Mouse (Mus musculus) frontal cortex, adult 2 months (tissue): ENCODE results near the gene Cacnb3. TPM values are rescaled to one million over a fixed set of nuclear protein-coding genes. Genes with fewer than 3 reads are reported as not detected.

ENCODE experiments used
- DNase-seq, 2 experiments: peaks; one replicate each; pipeline ENCODE4 v3.0.0; 2022; ENCODE audit warnings: low spot score in 1 of 2; ENCODE audit errors: extremely low spot score in 1 of 2
- polyA plus RNA-seq: library from polyadenylated mRNA; depleted of rRNA; stranded (reverse); fragments of >200 nt; gene quantifications from 2 replicates; pipeline ENCODE4 v1.2.3, GENCODE M21; 2012

The Cacnb3 gene
- polyA plus RNA-seq, 1 experiment: 377 TPM

DNA sequence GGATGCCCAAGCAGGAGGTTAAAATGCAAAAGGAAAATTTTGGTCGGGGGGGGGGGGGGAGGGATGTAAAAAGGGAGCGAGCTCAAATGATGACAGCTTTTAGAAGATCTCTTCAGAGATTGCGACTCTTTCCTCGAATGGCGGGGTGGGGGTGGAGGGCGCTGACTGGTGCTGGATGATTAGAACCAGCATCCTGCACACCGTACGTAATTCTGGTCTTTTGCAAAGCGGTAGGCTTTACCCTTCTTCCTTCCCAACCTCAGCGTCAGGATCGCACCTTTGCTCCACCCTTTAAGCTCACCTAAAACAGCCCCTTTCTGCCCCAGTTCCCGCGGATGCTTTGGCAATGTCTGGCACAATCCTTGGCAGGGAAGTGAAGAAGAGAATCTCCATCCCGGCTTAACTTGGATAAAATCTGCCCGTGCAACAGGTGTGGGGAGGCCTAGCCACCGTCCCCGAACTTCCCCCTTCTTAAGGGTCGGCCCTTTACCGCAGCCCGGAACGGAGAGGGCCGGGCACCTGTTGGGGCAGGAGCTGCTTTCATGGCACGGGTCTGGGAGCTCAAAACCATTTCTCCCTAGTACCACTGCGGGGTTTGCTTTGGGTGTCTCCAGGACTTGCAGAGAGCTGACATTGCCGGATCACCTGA is 3.3 kb downstream of the Cacnb3 start:
- DNase-seq: no peak

DNA sequence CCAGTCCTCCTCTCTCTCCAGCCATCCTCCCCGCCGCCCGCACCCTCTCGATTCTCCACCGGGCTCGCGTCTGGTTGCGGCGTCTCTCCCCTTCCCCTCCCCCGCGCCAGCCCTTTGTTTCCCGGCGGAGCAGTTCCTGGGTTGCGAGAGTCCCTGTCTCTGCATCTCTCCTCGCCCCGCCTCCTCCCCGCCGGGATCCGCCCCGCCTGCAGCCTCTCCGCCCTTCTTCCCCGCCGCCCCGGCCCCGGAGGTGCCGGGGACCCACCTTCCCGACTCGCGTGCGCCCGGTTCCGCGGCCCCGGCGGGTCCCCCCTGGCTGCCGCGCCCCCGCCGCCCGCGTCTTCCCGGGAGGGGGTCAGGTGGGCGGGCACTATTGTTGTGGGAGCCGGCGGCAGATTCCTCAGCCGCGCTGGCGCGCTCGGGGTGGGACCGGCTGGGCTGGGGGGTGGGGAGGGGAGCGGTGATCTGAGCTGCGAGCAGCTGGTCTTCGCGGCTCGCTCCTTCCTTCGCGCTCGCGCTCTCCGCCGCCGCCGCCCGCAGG is 4.0 kb downstream of the Cacnb3 start:
- peak in 1 of 2 experiments; percentile 83 for DNase-seq

DNA sequence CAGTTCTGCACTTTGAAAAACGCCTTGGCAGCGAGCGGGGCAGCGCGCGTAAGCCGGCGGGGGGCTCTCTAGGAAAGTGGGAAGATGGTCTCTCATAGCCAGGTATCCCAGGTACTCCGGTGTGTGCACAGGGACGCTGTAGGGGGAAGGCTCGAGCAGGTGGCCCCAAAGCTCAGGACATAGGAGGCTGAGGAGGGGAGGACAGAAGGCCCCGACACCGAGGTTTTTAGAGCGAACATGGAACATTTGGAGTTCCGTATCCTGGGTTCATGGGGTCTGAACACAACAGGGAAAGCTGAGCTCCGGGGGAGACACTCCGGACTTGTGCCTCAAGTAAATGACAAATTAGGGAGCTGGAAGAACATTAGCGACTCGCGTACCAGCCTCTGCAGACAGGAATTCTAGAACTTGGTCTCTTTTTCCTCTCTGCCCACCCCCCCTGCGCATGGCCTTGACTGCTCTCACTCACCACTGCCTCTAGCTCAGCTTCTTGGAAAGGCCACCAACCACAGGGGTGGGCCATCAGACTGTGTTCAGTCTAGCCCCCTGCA is 4.7 kb downstream of the Cacnb3 start:
- no peak for DNase-seq

DNA sequence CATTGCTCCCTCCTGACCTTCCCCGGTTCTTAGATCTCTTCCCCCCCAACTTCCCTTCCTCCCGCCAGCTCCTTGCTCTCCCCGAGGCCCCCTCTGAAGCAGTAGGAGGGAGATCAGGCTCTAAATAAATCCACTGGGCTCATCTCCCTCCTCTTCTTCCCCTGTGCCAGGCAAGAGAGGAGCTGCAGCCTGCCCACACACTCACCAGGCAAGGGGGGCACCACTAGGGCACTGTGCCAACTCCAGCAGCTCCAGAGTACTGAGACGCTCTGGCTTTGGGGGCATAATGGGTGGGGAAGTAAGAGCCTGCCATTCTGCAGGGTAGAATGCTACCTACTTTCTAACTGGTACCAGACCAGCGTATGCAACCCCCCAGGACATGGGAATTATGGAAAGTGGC is 5.9 kb downstream of the Cacnb3 start:
- DNase-seq: peak in 1 of 2 experiments; percentile 81

DNA sequence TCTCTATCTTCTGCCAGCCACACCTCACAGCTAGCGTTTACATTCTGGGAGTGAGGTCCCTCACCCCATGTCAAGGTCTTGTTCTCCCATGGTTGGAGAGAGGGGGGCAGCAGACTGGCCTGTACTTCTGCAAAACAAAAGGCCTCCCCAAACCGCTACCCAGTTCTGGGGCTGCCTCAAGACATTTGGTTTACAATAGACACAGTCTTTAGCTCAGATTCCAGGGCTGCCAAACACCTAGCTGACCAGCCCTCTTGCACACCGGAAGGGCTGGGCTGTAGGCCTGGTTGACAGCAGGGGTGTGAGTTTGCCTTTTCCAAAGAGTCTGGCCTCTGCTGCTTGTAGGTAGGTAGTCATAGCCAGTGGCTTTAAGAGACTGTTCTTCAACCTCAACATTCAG is 6.5 kb downstream of the Cacnb3 start:
- no peak for DNase-seq

- no peak for DNase-seq
These were observed 9.5 kb downstream of the Cacnb3 start for GRCm38 (mm10) chr15:98640157-98640556.

GRCm38 (mm10) chr15:98644406-98644805 is 13.8 kb downstream of the Cacnb3 start:
- DNase-seq: no peak

- no peak for DNase-seq
These were observed 14.7 kb downstream of the Cacnb3 start for GRCm38 (mm10) chr15:98645057-98646026.

DNA sequence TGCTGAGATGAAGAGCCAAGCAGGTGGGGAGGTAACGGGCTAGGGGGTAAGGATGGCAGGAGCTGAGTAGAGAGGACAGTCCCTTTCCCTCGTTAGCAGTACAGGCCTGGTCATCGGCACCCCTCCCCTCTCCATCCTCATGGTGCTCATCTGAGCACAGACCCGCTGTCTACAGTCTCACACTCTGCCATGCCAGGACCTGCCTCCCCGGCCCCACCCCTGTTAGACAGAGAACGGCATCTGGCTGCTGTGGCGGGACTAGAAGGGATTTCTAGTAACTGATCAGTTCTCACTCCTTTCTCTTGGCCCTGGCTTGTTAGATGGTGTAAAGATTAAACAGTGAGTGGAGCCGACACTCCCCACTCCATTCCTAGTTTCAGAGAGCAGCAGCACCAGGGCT is 16.1 kb downstream of the Cacnb3 start:
- no peak for DNase-seq

DNA sequence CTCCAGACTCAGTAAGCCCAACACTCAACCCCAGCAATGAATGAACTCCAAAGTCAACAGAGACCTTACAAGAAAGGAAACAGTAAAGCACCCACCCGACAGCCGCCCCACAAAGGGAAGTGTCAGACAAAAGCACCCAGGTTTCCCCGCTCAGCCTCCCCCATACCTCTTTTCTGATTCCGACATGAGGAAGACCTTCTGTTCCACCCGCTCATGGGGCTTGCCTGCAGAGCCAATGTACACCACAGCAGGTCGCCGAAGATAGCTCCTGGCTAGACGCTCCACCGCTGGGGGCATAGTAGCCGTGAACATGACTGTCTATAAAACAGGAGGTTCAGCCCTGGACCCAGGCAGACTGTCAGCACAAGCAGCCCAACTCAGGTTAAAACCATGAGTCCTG is 16.7 kb downstream of the Cacnb3 start:
- peak in 1 of 2 experiments; percentile 45 for DNase-seq

DNA sequence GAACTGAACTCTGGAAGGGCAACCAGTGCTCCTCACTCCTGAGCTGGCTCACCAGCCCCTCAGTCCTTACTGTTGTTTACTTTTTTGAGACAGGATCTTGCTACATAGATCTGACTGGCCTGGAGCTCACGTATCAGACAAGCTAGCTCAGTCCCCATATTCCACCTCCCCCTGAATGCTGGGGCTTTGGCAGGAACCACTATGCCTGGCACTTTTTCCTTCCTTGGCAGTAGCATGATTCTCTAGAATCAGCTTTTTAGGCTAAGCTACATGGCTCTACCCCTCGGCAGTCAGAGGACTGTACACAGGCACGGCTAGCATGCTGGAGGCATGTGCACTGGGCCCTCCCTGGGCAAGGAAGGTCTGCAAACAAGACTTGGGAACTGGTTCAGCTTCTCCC is 17.4 kb downstream of the Cacnb3 start:
- no peak for DNase-seq

DNA sequence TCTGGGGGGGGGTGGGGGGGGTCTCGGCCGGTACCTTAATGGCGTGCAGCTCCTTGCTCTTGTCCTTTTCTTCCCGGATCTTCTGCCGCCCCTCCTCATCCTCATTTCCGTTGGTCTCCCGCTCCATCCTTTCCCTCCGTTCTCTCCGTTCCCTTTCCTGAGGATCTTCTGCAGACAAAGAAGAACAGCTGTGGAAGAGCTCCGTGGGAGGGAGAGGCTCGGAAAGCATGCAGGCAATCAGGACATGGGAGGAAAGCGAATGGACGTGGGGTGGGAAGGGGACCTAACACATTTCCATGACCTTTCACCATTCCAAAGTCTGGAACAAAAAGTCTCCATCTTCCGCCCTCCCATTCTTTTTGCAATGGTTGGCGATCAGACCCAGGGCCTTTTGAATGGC is 20.8 kb downstream of the Cacnb3 start:
- no peak for DNase-seq

GRCm38 (mm10) chr15:98652174-98652573 is 21.5 kb downstream of the Cacnb3 start:
- DNase-seq: no peak

- DNase-seq: no peak
These were observed 26.5 kb downstream of the Cacnb3 start for GRCm38 (mm10) chr15:98656982-98657751.

DNA sequence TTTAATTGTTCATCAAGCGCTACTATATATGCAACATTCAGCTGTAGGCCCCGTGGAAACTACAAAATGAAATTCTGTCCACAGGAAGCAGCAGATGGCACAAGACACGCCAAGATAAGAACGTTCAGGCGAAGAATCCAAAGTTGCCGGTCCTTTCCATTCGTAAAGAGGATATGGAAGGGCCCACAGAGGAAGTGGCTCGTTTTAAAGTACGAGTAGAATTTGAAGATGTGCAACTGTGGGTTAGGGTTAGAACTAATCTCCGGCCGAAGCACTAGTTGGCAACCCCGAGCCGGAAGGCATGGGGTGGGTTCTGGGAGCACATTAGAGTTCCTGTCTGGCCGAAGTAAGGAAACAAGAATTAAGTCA is 31.5 kb downstream of the Cacnb3 start:
- DNase-seq: no peak

DNA sequence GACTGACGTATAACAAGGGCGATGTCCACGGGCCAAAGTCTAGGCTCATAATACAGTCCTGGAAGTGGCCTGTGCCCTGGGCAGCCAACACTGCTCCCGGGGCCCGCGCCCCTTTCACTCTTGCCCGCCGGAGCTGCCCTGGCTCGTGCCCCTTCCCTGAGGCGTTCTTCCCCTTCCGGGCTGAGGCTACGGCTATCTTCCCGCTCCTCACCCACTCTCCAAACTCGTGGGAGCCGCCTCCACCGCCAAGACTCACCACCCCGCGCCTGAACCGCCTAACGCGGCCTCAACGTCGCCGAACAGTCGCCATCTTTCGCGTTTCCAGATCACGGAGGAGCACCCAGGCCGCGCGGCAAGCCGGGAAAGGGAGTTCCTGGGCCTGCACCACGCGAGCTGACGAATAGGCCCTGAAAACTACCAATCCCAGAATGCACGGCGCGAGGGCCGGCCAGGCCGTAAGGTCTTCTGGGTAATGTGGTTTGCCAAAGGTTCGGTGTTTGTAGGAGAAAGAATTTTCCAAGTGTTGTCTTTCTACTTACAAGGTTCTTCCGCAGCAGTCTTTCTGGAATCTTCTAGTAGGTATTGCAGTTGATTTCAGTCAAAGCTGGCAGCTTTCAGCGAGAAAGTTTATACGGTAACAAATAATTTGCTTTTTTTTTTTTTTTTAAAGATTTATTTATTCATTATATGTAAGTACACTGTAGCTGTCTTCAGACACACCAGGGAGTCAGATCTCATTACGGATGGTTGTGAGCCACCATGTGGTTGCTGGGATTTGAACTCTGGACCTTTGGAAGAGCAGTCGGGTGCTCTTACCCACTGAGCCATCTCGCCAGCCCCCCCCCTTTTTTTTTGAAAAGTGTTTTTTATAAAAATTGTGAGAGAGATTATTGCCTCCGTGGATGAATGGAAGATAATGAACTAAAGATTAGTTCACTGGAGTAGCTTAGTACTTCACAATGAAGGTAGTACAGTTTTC is 32.2 kb downstream of the Cacnb3 start, which contains the start of gene Ddx23:
Ddx23 (minus strand) TSS at position 328 of the 979 bp plus-strand sequence.
- peak; percentile 95 to 98 for DNase-seq

- peak in 1 of 2 experiments; percentile 49 for DNase-seq
These were observed 33.6 kb downstream of the Cacnb3 start for GRCm38 (mm10) chr15:98664042-98664907.

DNA sequence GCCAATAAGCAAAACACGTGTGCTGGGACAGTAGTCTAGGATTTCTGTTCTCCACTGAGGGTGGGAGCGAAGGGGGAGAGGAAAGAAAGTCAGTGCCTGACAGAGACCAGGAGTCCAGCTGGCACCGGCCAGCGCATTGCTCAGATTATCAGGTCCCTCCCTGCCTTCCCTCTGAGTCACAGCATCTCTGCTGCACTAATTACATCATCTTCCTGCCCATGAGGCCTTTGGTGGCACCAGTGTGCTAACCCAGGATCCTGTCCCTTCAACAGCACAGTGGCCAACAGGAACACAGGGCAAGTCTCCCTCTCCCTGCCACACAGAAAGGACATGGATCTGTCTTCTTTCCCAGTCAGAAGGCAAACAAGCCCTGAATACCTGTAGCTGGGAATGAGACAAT is 42.0 kb downstream of the Cacnb3 start:
- DNase-seq: no peak
